Mouse (Mus musculus): ENCODE results near the gene Samm50. TPM values are rescaled to one million over a fixed set of nuclear protein-coding genes. Genes with fewer than 3 reads are reported as not detected.

Gene Samm50
- polyA plus RNA-seq, 1 experiment from 2014 or later = 59.9 TPM

DNA sequence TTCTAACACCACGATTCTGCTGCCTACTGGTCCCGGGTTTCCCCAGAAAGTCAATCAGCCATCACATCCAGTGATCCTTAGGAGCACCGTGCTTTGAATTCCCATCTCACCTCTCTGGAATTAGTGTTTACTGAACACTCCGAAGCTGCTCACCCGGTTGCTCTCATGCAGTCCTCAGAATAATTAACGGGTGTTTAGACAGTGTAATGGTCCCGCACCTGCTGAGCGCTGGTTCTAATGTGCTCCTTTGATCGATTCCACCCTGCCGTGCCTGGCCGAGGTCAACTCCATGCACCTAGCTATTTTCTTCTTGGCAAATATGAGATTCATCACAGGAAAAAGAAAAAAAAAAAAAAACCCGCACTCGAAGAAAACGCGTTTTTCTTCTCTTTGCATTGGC, 46.5 kb downstream of the Samm50 start:
- Histone ChIP-seq H3K4me2 (replicated peaks; ENCODE audit: low read depth, low read length) (no peak overlapping the region), H3K27ac (ENCODE audit: low read length) (no peak overlapping the region), H3K27me3 (replicated peaks; ENCODE audit: insufficient read depth, low read length) (no peaks in the 10 kb centered on the region), H3K4me3 (ENCODE audit: low read depth, low read length) (no peak overlapping the region), H3K9ac (replicated peaks; ENCODE audit: low read depth) (no peak overlapping the region), H3K9me3 (ENCODE audit: low read length) (no peaks in the 10 kb centered on the region), H3K4me1 (ENCODE audit: insufficient read depth, low read depth, low read length) (no peaks in the 10 kb centered on the region), H3K36me3 (ENCODE audit: insufficient read depth, low read length) (no peaks in the 10 kb centered on the region)
- TF ChIP-seq CTCF (IDR thresholded peaks at IDR 0.05) (no peak), EP300 (IDR thresholded peaks at IDR 0.05) (no peak)
- ATAC-seq (no peak), DNase-seq (ENCODE audit: low spot score) (no peak)
- WGBS = 21% methylated on average over 15 of the region's 15 CpGs

DNA sequence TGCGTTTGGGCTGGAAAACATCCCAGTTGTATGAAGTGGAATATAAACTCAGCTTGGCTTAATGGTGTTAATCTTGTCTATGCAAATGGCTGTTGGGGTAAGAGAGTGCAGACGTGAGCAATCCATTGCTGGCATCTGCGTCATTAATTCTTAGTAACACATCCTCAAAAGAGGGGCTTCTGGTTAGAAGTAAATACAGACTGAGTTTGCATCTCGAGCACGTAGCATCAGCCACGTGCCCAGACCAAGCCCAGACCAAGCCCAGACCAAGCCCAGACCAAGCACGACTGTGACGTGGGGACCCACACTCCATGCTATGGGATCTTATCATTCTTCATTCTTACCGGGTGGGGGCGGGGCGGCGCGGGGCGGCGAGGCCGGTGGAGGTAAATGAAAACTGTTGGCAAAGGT, 47.0 kb downstream of the Samm50 start:
- ATAC-seq (peak; percentile 43; the same call in 1 of the 2 replicates), DNase-seq (ENCODE audit: low spot score) (no peak)
- Histone ChIP-seq H3K36me3 (ENCODE audit: insufficient read depth, low read length) (no peaks in the 10 kb centered on the region), H3K27ac (ENCODE audit: low read length) (no peak overlapping the region), H3K4me2 (replicated peaks; ENCODE audit: low read depth, low read length) (0 out of 2 replicates have a peak overlapping the region, but pooled peaks have one; percentile 0), H3K9me3 (ENCODE audit: low read length) (no peaks in the 10 kb centered on the region), H3K27me3 (replicated peaks; ENCODE audit: insufficient read depth, low read length) (no peaks in the 10 kb centered on the region), H3K4me1 (ENCODE audit: insufficient read depth, low read depth, low read length) (no peaks in the 10 kb centered on the region), H3K9ac (replicated peaks; ENCODE audit: low read depth) (no peak overlapping the region), H3K4me3 (ENCODE audit: low read depth, low read length) (no peak overlapping the region)
- TF ChIP-seq EP300 (IDR thresholded peaks at IDR 0.05) = no peak
- 21% methylated on average over 16 of the region's 16 CpGs for WGBS

DNA sequence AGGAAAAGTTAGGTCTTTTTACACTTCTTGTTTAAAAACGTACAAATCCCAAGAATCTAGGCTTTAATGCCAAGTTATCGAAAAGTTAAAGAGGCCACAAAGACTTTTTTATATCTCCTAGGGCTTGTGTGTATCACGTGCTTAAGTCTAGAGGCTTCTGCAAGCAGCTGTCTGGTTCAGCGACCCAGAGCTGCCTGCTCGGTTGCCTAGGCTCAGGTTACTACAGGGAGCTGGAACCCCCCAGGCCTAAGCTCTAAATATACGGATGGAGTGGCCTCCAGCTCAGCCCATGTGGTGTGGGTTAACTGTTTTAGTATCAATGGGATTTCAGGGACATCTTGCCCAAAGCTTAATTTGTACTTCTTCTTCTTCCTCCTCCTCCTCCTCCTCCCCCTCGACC, 49.5 kb downstream of the Samm50 start:
- DNase-seq (ENCODE audit: low spot score) (no peak), ATAC-seq (no peak)
- H3K4me1 ChIP-seq (ENCODE audit: insufficient read depth, low read depth, low read length) = no peaks in the 10 kb centered on the region
- no peak overlapping the region for H3K4me2 ChIP-seq (replicated peaks; ENCODE audit: low read depth, low read length)
- no peaks in the 10 kb centered on the region for H3K36me3 ChIP-seq (ENCODE audit: insufficient read depth, low read length)
- no peaks in the 10 kb centered on the region for H3K9me3 ChIP-seq (ENCODE audit: low read length)
- H3K9ac ChIP-seq (replicated peaks; ENCODE audit: low read depth) = no peak overlapping the region
- 45% methylated on average over 7 of the region's 7 CpGs for WGBS
- H3K27me3 ChIP-seq (replicated peaks; ENCODE audit: insufficient read depth, low read length) = no peaks in the 10 kb centered on the region
- no peak for TF ChIP-seq CTCF (IDR thresholded peaks at IDR 0.05)
- no peak for TF ChIP-seq EP300 (IDR thresholded peaks at IDR 0.05)
- H3K27ac ChIP-seq (ENCODE audit: low read length) = no peak overlapping the region
- H3K4me3 ChIP-seq (ENCODE audit: low read depth, low read length) = no peak overlapping the region

DNA sequence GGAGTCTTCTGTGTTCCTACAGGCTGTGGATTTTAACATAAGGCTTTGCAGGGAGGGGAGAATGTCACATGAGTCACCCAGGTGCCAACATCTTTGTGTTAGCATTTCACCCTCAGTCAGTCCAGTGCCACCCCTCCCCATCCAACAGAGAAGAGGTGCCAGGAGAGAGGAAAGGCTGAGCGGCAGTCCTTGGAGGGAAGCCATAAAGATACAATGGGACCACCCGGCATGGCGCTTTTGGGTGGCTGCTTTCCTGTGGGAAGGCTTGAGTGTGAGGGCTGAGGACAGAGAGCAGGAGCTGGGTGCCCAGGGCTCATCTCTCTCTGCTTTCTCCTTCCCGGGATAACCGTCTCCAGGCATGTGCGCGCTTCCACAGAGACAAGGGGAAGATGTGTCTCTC, 53.1 kb downstream of the Samm50 start:
- DNase-seq (ENCODE audit: low spot score) (peak; percentile 25), ATAC-seq (peak; percentile 19; the same call in 1 of the 2 replicates)
- no peak for TF ChIP-seq EP300 (IDR thresholded peaks at IDR 0.05)
- TF ChIP-seq CTCF (IDR thresholded peaks at IDR 0.05) = no peak
- Histone ChIP-seq H3K4me1 (ENCODE audit: insufficient read depth, low read depth, low read length) (no peaks in the 10 kb centered on the region), H3K27me3 (replicated peaks; ENCODE audit: insufficient read depth, low read length) (no peaks in the 10 kb centered on the region), H3K9me3 (ENCODE audit: low read length) (no peaks in the 10 kb centered on the region), H3K27ac (ENCODE audit: low read length) (0 out of 2 replicates have a peak overlapping the region, but pooled peaks have one; percentile 54), H3K9ac (replicated peaks; ENCODE audit: low read depth) (no peak overlapping the region), H3K36me3 (ENCODE audit: insufficient read depth, low read length) (no peaks in the 10 kb centered on the region), H3K4me3 (ENCODE audit: low read depth, low read length) (no peak overlapping the region), H3K4me2 (replicated peaks; ENCODE audit: low read depth, low read length) (no peak overlapping the region)
- 57% methylated on average over 7 of the region's 7 CpGs for WGBS

DNA sequence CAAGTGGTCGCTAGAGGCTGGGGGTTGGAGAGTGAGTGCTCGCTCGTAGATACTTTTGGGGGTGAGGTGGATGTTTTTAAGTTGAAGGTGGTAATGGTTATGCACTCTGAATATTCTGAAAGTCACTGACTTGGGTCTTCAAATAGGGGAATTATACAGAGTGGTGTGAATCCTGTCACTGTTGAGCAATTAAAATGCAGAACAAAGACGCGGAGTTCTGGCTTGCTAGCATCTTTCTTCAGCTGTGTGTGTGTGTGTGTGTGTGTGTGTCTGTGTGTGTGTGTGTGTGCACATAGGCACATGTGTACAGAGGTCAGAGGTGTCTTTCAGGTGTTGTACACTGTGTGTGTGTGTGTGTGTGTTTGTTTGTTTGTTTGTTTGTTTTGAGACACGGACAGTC, 54.2 kb downstream of the Samm50 start:
- Histone ChIP-seq H3K4me3 (ENCODE audit: low read depth, low read length) (no peak overlapping the region), H3K4me2 (replicated peaks; ENCODE audit: low read depth, low read length) (no peak overlapping the region), H3K27me3 (replicated peaks; ENCODE audit: insufficient read depth, low read length) (no peaks in the 10 kb centered on the region), H3K9ac (replicated peaks; ENCODE audit: low read depth) (no peak overlapping the region), H3K4me1 (ENCODE audit: insufficient read depth, low read depth, low read length) (peaks cover 6% of the 10 kb centered on the region; the same call in 1 of the 2 replicates), H3K27ac (ENCODE audit: low read length) (no peak overlapping the region), H3K36me3 (ENCODE audit: insufficient read depth, low read length) (no peaks in the 10 kb centered on the region), H3K9me3 (ENCODE audit: low read length) (no peaks in the 10 kb centered on the region)
- TF ChIP-seq CTCF (IDR thresholded peaks at IDR 0.05) (no peak), EP300 (IDR thresholded peaks at IDR 0.05) (no peak)
- DNase-seq (ENCODE audit: low spot score) (no peak), ATAC-seq (no peak)
- WGBS = 91% methylated on average over 6 of the region's 6 CpGs

DNA sequence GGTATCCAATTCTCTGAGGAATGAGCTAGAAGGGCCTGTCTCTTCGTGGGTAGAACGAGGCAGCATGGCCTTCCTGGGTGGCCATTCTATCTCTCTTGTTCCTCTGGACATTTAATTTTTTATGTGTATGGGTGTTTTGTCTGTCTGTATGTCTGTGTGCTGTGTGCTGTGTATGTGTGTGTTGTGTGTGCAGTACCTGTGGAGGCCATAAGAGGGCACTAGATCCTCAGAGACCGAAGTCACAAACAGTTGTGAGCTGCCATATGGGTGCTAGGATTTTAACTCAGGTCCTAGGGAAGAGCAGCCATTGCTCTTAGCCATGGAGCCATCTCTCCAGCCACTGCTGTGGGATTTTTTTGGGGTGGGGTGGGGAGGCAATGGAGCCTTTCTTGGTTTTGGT, 55.3 kb downstream of the Samm50 start:
- no peak overlapping the region for H3K4me3 ChIP-seq (ENCODE audit: low read depth, low read length)
- no peaks in the 10 kb centered on the region for H3K27me3 ChIP-seq (replicated peaks; ENCODE audit: insufficient read depth, low read length)
- H3K4me2 ChIP-seq (replicated peaks; ENCODE audit: low read depth, low read length) = no peak overlapping the region
- whole genome bisulfite sequencing = 99% methylated on average over 3 of the region's 3 CpGs
- no peak for DNase-seq (ENCODE audit: low spot score)
- no peak overlapping the region for H3K9ac ChIP-seq (replicated peaks; ENCODE audit: low read depth)
- no peaks in the 10 kb centered on the region for H3K36me3 ChIP-seq (ENCODE audit: insufficient read depth, low read length)
- no peaks in the 10 kb centered on the region for H3K9me3 ChIP-seq (ENCODE audit: low read length)
- ATAC-seq = no peak
- TF ChIP-seq CTCF (IDR thresholded peaks at IDR 0.05) (0 out of 2 replicates have a peak, but pooled peaks have one; percentile 24), EP300 (IDR thresholded peaks at IDR 0.05) (no peak)
- H3K27ac ChIP-seq (ENCODE audit: low read length) = no peak overlapping the region
- H3K4me1 ChIP-seq (ENCODE audit: insufficient read depth, low read depth, low read length) = peaks cover 6% of the 10 kb centered on the region; the same call in 1 of the 2 replicates

DNA sequence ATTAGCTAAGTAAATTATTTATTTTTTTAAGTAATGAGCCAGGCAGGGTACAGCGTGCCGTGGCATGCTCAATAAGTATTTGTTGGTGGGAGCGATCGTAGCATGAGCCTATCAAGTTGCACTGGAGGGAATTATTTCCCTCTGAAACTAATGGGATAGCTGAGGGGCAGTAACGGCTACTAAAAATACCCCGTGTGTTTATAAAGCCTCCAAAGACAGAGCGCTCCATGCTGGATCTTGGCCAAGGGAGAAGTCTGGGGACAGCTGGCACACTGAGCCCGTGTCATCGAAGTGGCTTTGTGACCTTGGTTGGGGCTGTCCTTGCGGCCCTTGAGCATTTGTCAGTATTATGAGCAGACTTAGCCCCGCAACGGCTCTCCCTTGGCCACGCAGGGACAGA, 59.2 kb downstream of the Samm50 start:
- H3K4me1 ChIP-seq (ENCODE audit: insufficient read depth, low read depth, low read length) = peaks cover 6% of the 10 kb centered on the region; the same call in 1 of the 2 replicates
- H3K36me3 ChIP-seq (ENCODE audit: insufficient read depth, low read length) = no peaks in the 10 kb centered on the region
- ATAC-seq = peak; percentile 58
- 27% methylated on average over 13 of the region's 13 CpGs for WGBS
- H3K9me3 ChIP-seq (ENCODE audit: low read length) = no peaks in the 10 kb centered on the region
- DNase-seq (ENCODE audit: low spot score) = peak; percentile 67
- H3K27ac ChIP-seq (ENCODE audit: low read length) = no peak overlapping the region
- no peaks in the 10 kb centered on the region for H3K27me3 ChIP-seq (replicated peaks; ENCODE audit: insufficient read depth, low read length)
- 0 out of 2 replicates have a peak overlapping the region, but pooled peaks have one; percentile 12 for H3K4me2 ChIP-seq (replicated peaks; ENCODE audit: low read depth, low read length)
- no peak overlapping the region for H3K4me3 ChIP-seq (ENCODE audit: low read depth, low read length)
- H3K9ac ChIP-seq (replicated peaks; ENCODE audit: low read depth) = no peak overlapping the region
- TF ChIP-seq EP300 (IDR thresholded peaks at IDR 0.05) (no peak), CTCF (IDR thresholded peaks at IDR 0.05) (no peak)
